Mouse (Mus musculus) liver, adult 2 months (tissue): Measurements from ENCODE around the gene Rilpl1. TPM values are rescaled to one million over a fixed set of nuclear protein-coding genes. Genes with fewer than 3 reads are reported as not detected.

Experiments used
- DNase-seq: peaks from one replicate; pipeline ENCODE4 v3.0.0-alpha.2; 2011; ENCODE audit warnings: low read depth, low spot score; ENCODE audit errors: extremely low read depth
- H3K27ac ChIP-seq: fragments of 200-500 bp; replicated peaks from 2 replicates; pipeline ENCODE4 v1.5.1; 2012; ENCODE audit warnings: low read depth, mild to moderate bottlenecking, control low read depth, inconsistent platforms, low read length; ENCODE audit not compliant: insufficient read depth
- H3K27me3 ChIP-seq: fragments of 200-500 bp; 2 replicates; pipeline ENCODE4 v1.6.1; 2012; ENCODE audit warnings: mild to moderate bottlenecking, moderate library complexity, low read length, inconsistent platforms; ENCODE audit not compliant: control insufficient read depth, insufficient read depth
- H3K36me3 ChIP-seq: fragments of 200-500 bp; 2 replicates; pipeline ENCODE4 v1.6.1; 2012; ENCODE audit warnings: low read length, inconsistent platforms; ENCODE audit not compliant: control insufficient read depth, insufficient read depth
- H3K4me1 ChIP-seq: fragments of 200-500 bp; 2 replicates; pipeline ENCODE4 v1.6.1; 2011; ENCODE audit warnings: low read length; ENCODE audit not compliant: control insufficient read depth, insufficient read depth
- H3K4me3 ChIP-seq: fragments of 200-500 bp; 2 replicates; pipeline ENCODE4 v1.5.1; 2011; ENCODE audit warnings: low read depth, mild to moderate bottlenecking, control low read depth, low read length, moderate library complexity; ENCODE audit not compliant: insufficient read depth
- H3K79me2 ChIP-seq: fragments of 200-500 bp; 2 replicates; pipeline ENCODE4 v1.6.1; 2012; ENCODE audit warnings: inconsistent platforms, mild to moderate bottlenecking, low read length, moderate library complexity; ENCODE audit not compliant: control insufficient read depth, insufficient read depth
- H3K9ac ChIP-seq: fragments of 200-500 bp; 2 replicates; pipeline ENCODE4 v1.6.1; 2012; ENCODE audit warnings: low read depth, mild to moderate bottlenecking, control low read depth, inconsistent platforms, low read length
- CTCF ChIP-seq: fragments of 200-500 bp; IDR thresholded peaks from 2 replicates; pipeline ENCODE4 v1.5.1; 2011; ENCODE audit warnings: low read depth, low read length, control low read depth
- POLR2A ChIP-seq: fragments of 200-500 bp; IDR thresholded peaks from 2 replicates; pipeline ENCODE4 v1.6.1; 2011; ENCODE audit warnings: low read length, control low read depth; ENCODE audit not compliant: insufficient read depth; ENCODE audit errors: extremely low read depth
- WGBS: fragments of 180-500 bp; shearing (Covaris S2); methylation state at CpG from one replicate; pipeline ENCODE4 v1.1.7; 2018; 5-methylcytosine and 5-hydroxymethylcytosine counted together
- polyA plus RNA-seq: library from polyadenylated mRNA; depleted of rRNA; stranded (reverse); fragments of >200 nt; gene quantifications from 2 replicates; pipeline ENCODE4 v1.2.3, GENCODE M21; 2012; rRNA removed
- total RNA-seq: library from RNA; depleted of rRNA; stranded (reverse); fragments of >200 nt; gene quantifications from 2 replicates; pipeline ENCODE4 v1.2.3, GENCODE M21; 2014; rRNA removed

The Rilpl1 gene
- total and polyA plus RNA-seq, 2 experiments: 1.6 to 2.0 TPM

GRCm38 (mm10) chr5:124445621-124446293 lies 85.4 kb downstream of the Rilpl1 start:
- peak overlapping the region; percentile 88 for H3K9ac ChIP-seq
- no peaks in the 10 kb centered on the region for H3K79me2 ChIP-seq
- WGBS: 7% methylated on average over 60 of the region's 77 CpGs
- peak overlapping the region; percentile 80 for H3K27ac ChIP-seq
- DNase-seq: no peak
- H3K4me3 ChIP-seq: peak overlapping the region; percentile 67
- peaks cover 25% of the 10 kb centered on the region; the same call in 1 of the 2 replicates for H3K4me1 ChIP-seq
- H3K36me3 ChIP-seq: 0 out of 2 replicates have a peak, but pooled peaks cover 4% of the 10 kb centered on the region
- no peak for TF ChIP-seq POLR2A
- no peak for TF ChIP-seq CTCF
- H3K27me3 ChIP-seq: no peaks in the 10 kb centered on the region

GRCm38 (mm10) chr5:124444661-124445561 lies 86.3 kb downstream of the Rilpl1 start:
- Histone ChIP-seq H3K79me2 (no peaks in the 10 kb centered on the region), H3K27me3 (no peaks in the 10 kb centered on the region), H3K4me3 (peak overlapping the region; percentile 78), H3K27ac (peak overlapping the region; percentile 76), H3K9ac (peak overlapping the region; percentile 88), H3K4me1 (peaks cover 26% of the 10 kb centered on the region; the same call in 1 of the 2 replicates), H3K36me3 (0 out of 2 replicates have a peak, but pooled peaks cover 2% of the 10 kb centered on the region)
- 15% methylated on average over 66 of the region's 66 CpGs for WGBS
- peak; percentile 75 for DNase-seq
- TF ChIP-seq POLR2A (peak; percentile 75), CTCF (no peak)

GRCm38 (mm10) chr5:124444208-124444607 lies 87.0 kb downstream of the Rilpl1 start:
- no peak overlapping the region for H3K9ac ChIP-seq
- no peak overlapping the region for H3K4me3 ChIP-seq
- H3K79me2 ChIP-seq: no peaks in the 10 kb centered on the region
- peaks cover 19% of the 10 kb centered on the region; the same call in 1 of the 2 replicates for H3K4me1 ChIP-seq
- H3K36me3 ChIP-seq: 0 out of 2 replicates have a peak, but pooled peaks cover 2% of the 10 kb centered on the region
- TF ChIP-seq POLR2A: no peak
- no peak for TF ChIP-seq CTCF
- H3K27ac ChIP-seq: peak overlapping the region; percentile 76
- no peaks in the 10 kb centered on the region for H3K27me3 ChIP-seq
- DNase-seq: no peak
- 78% methylated on average over 3 of the region's 3 CpGs for WGBS

Other genes starting within 250 kb of the Rilpl1 start
- gene Mphosph9, start 203.4 kb downstream of the Rilpl1 start, total RNA-seq: 2.3 and 3.4 TPM in 2 replicates
- 0.54 and 1.1 TPM in 2 replicates for gene Mphosph9, start 203.4 kb downstream of the Rilpl1 start, polyA plus RNA-seq
- gene 2810006K23Rik, start 203.3 kb downstream of the Rilpl1 start, total RNA-seq: 6.3 and 7.3 TPM in 2 replicates
- 5.1 and 5.3 TPM in 2 replicates for gene 2810006K23Rik, start 203.3 kb downstream of the Rilpl1 start, polyA plus RNA-seq
- gene Cdk2ap1, start 168.3 kb downstream of the Rilpl1 start, total RNA-seq: 13.4 and 14.2 TPM in 2 replicates
- 33.5 and 38.2 TPM in 2 replicates for gene Cdk2ap1, start 168.3 kb downstream of the Rilpl1 start, polyA plus RNA-seq
- gene Sbno1, start 105.4 kb downstream of the Rilpl1 start, total RNA-seq: 33.1 and 36.6 TPM in 2 replicates
- 7.2 and 8.1 TPM in 2 replicates for gene Sbno1, start 105.4 kb downstream of the Rilpl1 start, polyA plus RNA-seq
- gene Kmt5a, start 91.5 kb downstream of the Rilpl1 start, total RNA-seq: 9.6 and 13.2 TPM in 2 replicates
- 14.7 and 15.1 TPM in 2 replicates for gene Kmt5a, start 91.5 kb downstream of the Rilpl1 start, polyA plus RNA-seq
- 9.6 and 11.6 TPM in 2 replicates for gene Rilpl2, start 53.0 kb downstream of the Rilpl1 start, total RNA-seq
- gene Rilpl2, start 53.0 kb downstream of the Rilpl1 start, polyA plus RNA-seq: 10.1 and 10.4 TPM in 2 replicates
- 2.9 and 3.7 TPM in 2 replicates for gene Snrnp35, start 48.3 kb downstream of the Rilpl1 start, total RNA-seq
- gene Snrnp35, start 48.3 kb downstream of the Rilpl1 start, polyA plus RNA-seq: 2.2 and 2.5 TPM in 2 replicates
- 374 and 414 TPM in 2 replicates for gene Tmed2, start 9.3 kb upstream of the Rilpl1 start, total RNA-seq
- 124 and 135 TPM in 2 replicates for gene Tmed2, start 9.3 kb upstream of the Rilpl1 start, polyA plus RNA-seq
- 3.0 and 3.8 TPM in 2 replicates for gene Ddx55, start 21.5 kb upstream of the Rilpl1 start, total RNA-seq
- 3.5 and 6.3 TPM in 2 replicates for gene Ddx55, start 21.5 kb upstream of the Rilpl1 start, polyA plus RNA-seq
- gene Eif2b1, start 47.7 kb upstream of the Rilpl1 start, total RNA-seq: 10.5 and 13.0 TPM in 2 replicates
- 12.0 and 13.2 TPM in 2 replicates for gene Eif2b1, start 47.7 kb upstream of the Rilpl1 start, polyA plus RNA-seq
- gene Gtf2h3, start 47.7 kb upstream of the Rilpl1 start, total RNA-seq: 11.9 and 12.2 TPM in 2 replicates
- gene Gtf2h3, start 47.7 kb upstream of the Rilpl1 start, polyA plus RNA-seq: 21.2 and 23.9 TPM in 2 replicates
- gene Atp6v0a2, start 97.2 kb upstream of the Rilpl1 start, total RNA-seq: 10.8 and 11.7 TPM in 2 replicates
- 16.4 and 18.0 TPM in 2 replicates for gene Atp6v0a2, start 97.2 kb upstream of the Rilpl1 start, polyA plus RNA-seq
- not detected in 2 replicates for gene Dnah10, start 193.7 kb upstream of the Rilpl1 start, total RNA-seq
- gene Dnah10, start 193.7 kb upstream of the Rilpl1 start, polyA plus RNA-seq: 0.02 TPM in 1 of 2 replicates, not detected in the other